Mouse (Mus musculus): ENCODE data around the gene Emc6.

- TF ChIP-seq POLR2A (IDR thresholded peaks at IDR 0.05; ENCODE audit: insufficient read depth, low read depth, low read length) (no peak), CTCF (IDR thresholded peaks at IDR 0.05; ENCODE audit: insufficient read depth, low read depth, low read length) (no peak)
These were observed 21.4 kb upstream of the Emc6 start for GRCm38 (mm10) chr11:73198190-73198589.
